Mouse (Mus musculus) hindbrain, embryonic 10.5 days (tissue): ENCODE results near the gene Mpc1. TPM values are rescaled to one million over a fixed set of nuclear protein-coding genes. Genes with fewer than 3 reads are reported as not detected.

Source experiments
- DNase-seq: peaks from one replicate; pipeline ENCODE4 v3.0.0-alpha.2; 2017; ENCODE audit warnings: low spot score
- H3K27ac ChIP-seq: fragments of 300-500 bp; sonication (generic); 2 replicates; pipeline ENCODE4 v1.5.1; 2016; ENCODE audit warnings: mild to moderate bottlenecking, moderate library complexity
- H3K27me3 ChIP-seq: fragments of 300-500 bp; sonication (generic); 2 replicates; pipeline ENCODE4 v1.6.1; 2016; ENCODE audit warnings: mild to moderate bottlenecking; ENCODE audit not compliant: poor library complexity, insufficient read depth, severe bottlenecking
- H3K36me3 ChIP-seq: fragments of 300-500 bp; sonication (generic); 2 replicates; pipeline ENCODE4 v1.6.1; 2016; ENCODE audit warnings: mild to moderate bottlenecking, moderate library complexity
- H3K4me1 ChIP-seq: fragments of 300-500 bp; sonication (generic); replicated peaks from 2 replicates; pipeline ENCODE4 v1.6.1; 2016; ENCODE audit warnings: mild to moderate bottlenecking
- H3K4me3 ChIP-seq: fragments of 300-500 bp; sonication (generic); 2 replicates; pipeline ENCODE4 v1.5.1; 2016; ENCODE audit warnings: mild to moderate bottlenecking, moderate library complexity
- H3K9me3 ChIP-seq: fragments of 300-500 bp; sonication (generic); 2 replicates; pipeline ENCODE4 v1.6.1; 2016; ENCODE audit warnings: mild to moderate bottlenecking, moderate library complexity
- WGBS: fragments of 180-500 bp; shearing (Covaris S2); methylation state at CpG from one replicate; pipeline ENCODE4 v1.1.7; 2016; 5-methylcytosine and 5-hydroxymethylcytosine counted together
- polyA plus RNA-seq: library from polyadenylated mRNA; unstranded; fragments of >200 nt; fragmentation: Nextera tagmentation; extraction: Ambion mirVana; gene quantifications from 2 replicates; pipeline ENCODE4 v1.2.1, GENCODE M21; 2016

Gene Mpc1
- polyA plus RNA-seq, 1 experiment from 2014 or later: 106 TPM

DNA sequence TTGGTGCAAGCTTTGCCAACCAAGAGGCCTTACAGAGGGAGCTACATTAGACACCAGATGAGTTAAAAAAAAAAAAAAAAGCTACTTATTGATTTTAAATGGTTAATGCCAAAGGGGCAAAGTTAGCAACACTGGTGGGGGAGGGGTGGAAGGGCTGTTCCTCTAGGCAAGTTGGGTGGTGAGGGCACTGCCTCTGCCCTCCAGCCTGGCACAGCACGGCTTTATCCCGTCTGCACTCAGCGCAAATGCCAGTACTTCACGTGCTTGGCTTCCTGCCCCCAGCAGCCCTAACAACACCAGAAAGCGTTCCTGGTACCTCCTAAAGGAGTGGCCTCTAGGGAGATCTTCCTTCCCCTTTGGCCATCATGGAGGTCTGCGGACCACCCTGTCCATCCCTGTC, 60.7 kb downstream of the Mpc1 start:
- H3K9me3 ChIP-seq: no peaks in the 10 kb centered on the region
- peaks cover 25% of the 10 kb centered on the region for H3K4me1 ChIP-seq
- H3K27me3 ChIP-seq: peaks cover 61% of the 10 kb centered on the region
- no peak overlapping the region for H3K27ac ChIP-seq
- no peak overlapping the region for H3K4me3 ChIP-seq
- DNase-seq: no peak
- 80% methylated on average over 6 of the region's 6 CpGs for WGBS
- H3K36me3 ChIP-seq: no peaks in the 10 kb centered on the region

Other genes with a start within 250 kb of the Mpc1 start
- gene Gm49673, start 135.1 kb upstream of the Mpc1 start, polyA plus RNA-seq: 0.16 TPM in 1 of 2 replicates, not detected in the other
- 18.3 and 19.2 TPM in 2 replicates for gene Rnaset2a, start 134.8 kb upstream of the Mpc1 start, polyA plus RNA-seq
- gene Fgfr1op, start 117.4 kb upstream of the Mpc1 start, polyA plus RNA-seq: 40.5 and 43.6 TPM in 2 replicates
- gene Ccr6, start 46.9 kb upstream of the Mpc1 start, polyA plus RNA-seq: 0.14 TPM in 1 of 2 replicates, not detected in the other
- 76.0 and 97.4 TPM in 2 replicates for gene Sft2d1, start 28.2 kb downstream of the Mpc1 start, polyA plus RNA-seq
- gene Prr18, start 54.6 kb downstream of the Mpc1 start, polyA plus RNA-seq: 0.44 and 0.89 TPM in 2 replicates
- 0.42 and 0.82 TPM in 2 replicates for gene T2, start 73.1 kb downstream of the Mpc1 start, polyA plus RNA-seq
- 0.54 and 1.2 TPM in 2 replicates for gene T, start 151.5 kb downstream of the Mpc1 start, polyA plus RNA-seq
- gene Pde10a, start 242.5 kb downstream of the Mpc1 start, polyA plus RNA-seq: 4.4 and 7.2 TPM in 2 replicates